Mouse (Mus musculus): Measurements from ENCODE around the gene 4930519P11Rik. TPM values are rescaled to one million over a fixed set of nuclear protein-coding genes. Genes with fewer than 3 reads are reported as not detected.

Gene 4930519P11Rik
- polyA plus RNA-seq, 1 experiment from 2014 or later, result 0.53 TPM

Other genes starting within 250 kb of the 4930519P11Rik start
- gene Cdk5rap1, start 240.4 kb downstream of the 4930519P11Rik start, polyA plus RNA-seq (2016; fragmentation: Nextera tagmentation; extraction: Ambion mirVana), result 13.0 and 14.9 TPM in 2 replicates
- gene Snta1, start 205.3 kb downstream of the 4930519P11Rik start, polyA plus RNA-seq (2016; fragmentation: Nextera tagmentation; extraction: Ambion mirVana), result 2.5 TPM in 2 replicates
- gene Cbfa2t2, start 177.0 kb downstream of the 4930519P11Rik start, polyA plus RNA-seq (2016; fragmentation: Nextera tagmentation; extraction: Ambion mirVana), result 57.4 and 59.3 TPM in 2 replicates
- 4.2 and 4.7 TPM in 2 replicates for gene 1700003F12Rik, start 66.4 kb downstream of the 4930519P11Rik start, polyA plus RNA-seq (2016; fragmentation: Nextera tagmentation; extraction: Ambion mirVana)
- gene Actl10, start 61.7 kb downstream of the 4930519P11Rik start, polyA plus RNA-seq (2016; fragmentation: Nextera tagmentation; extraction: Ambion mirVana), result 0.43 and 0.55 TPM in 2 replicates
- gene Necab3, start 54.5 kb downstream of the 4930519P11Rik start, polyA plus RNA-seq (2016; fragmentation: Nextera tagmentation; extraction: Ambion mirVana), result 3.6 and 3.9 TPM in 2 replicates
- gene E2f1, start 43.5 kb downstream of the 4930519P11Rik start, polyA plus RNA-seq (2016; fragmentation: Nextera tagmentation; extraction: Ambion mirVana), result 27.8 and 28.6 TPM in 2 replicates
- gene Pxmp4, start 9.7 kb downstream of the 4930519P11Rik start, polyA plus RNA-seq (2016; fragmentation: Nextera tagmentation; extraction: Ambion mirVana), result 9.3 and 12.4 TPM in 2 replicates
- 0.93 and 1.2 TPM in 2 replicates for gene Zfp341, start 140 bp downstream of the 4930519P11Rik start, polyA plus RNA-seq (2016; fragmentation: Nextera tagmentation; extraction: Ambion mirVana)
- gene Chmp4b, start 38.3 kb upstream of the 4930519P11Rik start, polyA plus RNA-seq (2016; fragmentation: Nextera tagmentation; extraction: Ambion mirVana), result 12.9 and 13.4 TPM in 2 replicates
- gene Gm14214, start 156.6 kb upstream of the 4930519P11Rik start, polyA plus RNA-seq (2016; fragmentation: Nextera tagmentation; extraction: Ambion mirVana), result not detected in 2 replicates
- gene Raly, start 177.7 kb upstream of the 4930519P11Rik start, polyA plus RNA-seq (2016; fragmentation: Nextera tagmentation; extraction: Ambion mirVana), result 45.6 and 56.1 TPM in 2 replicates
- gene a, start 178.0 kb upstream of the 4930519P11Rik start, polyA plus RNA-seq (2016; fragmentation: Nextera tagmentation; extraction: Ambion mirVana), result 1.3 and 2.0 TPM in 2 replicates